Mouse (Mus musculus) fat pad, adult 2 months (tissue): Measurements from ENCODE around the gene Hs2st1.

Source experiments
- DNase-seq: peaks from one replicate; pipeline ENCODE4 v3.0.0-alpha.2; 2011; ENCODE audit warnings: low read depth, low spot score; ENCODE audit errors: extremely low read depth

Gene Hs2st1

DNA sequence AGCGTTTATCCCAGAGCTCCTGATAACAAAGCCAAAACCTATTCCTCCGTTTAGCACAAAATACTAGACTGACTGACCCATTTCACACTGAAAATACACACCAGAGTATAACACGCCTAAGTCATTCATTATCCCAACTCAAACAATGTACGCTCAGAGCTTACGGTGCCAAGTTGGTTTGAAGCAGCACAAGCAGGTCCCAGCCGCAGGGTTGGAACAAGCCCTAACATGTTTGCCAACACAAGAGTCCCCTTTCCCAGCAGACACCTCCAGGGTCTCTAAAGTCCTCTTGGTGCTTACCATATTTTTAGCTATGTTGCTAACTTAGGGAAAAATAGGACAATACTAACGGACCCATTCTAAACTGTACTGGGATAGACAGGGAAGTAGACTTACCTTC is 14.8 kb downstream of the Hs2st1 start:
- DNase-seq = no peak

DNA sequence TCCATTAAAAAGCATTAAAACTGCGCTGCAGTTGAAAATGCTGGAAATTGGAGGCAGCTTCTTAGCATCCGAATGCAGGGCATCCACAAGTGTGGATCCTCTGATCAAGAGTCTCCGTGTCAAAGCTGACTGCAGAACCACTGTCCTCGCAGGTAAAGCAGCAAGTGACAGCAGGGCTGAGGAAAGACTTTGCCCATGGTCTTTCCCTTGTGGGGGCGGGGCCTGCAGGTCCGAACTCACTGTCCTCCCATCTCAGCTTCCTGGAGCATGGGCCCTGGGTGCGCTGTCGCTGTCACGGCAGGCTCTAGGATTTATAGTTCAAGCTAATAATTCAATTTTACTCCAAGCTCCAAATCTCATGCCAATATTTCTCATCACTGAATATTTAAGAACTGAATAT is 15.5 kb downstream of the Hs2st1 start:
- no peak for DNase-seq

DNA sequence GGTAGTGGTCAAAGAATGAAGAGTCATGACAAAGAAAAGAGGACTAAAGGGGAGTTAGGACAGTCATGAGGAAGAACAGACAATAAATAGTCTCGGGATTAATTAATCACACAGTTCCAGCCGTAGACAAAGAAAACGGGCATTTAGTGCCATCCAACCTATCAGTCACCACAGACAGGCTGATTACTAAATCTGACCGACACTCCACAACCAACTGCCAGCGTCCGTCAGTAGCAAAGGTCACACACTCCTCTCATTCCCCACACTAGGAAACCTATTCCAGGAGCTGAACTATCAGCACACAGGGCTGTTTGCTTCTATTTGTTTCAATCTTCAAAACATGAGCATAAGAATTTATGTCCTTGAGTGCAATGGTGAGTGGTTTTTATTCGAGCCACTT is 16.0 kb downstream of the Hs2st1 start:
- DNase-seq = no peak

DNA sequence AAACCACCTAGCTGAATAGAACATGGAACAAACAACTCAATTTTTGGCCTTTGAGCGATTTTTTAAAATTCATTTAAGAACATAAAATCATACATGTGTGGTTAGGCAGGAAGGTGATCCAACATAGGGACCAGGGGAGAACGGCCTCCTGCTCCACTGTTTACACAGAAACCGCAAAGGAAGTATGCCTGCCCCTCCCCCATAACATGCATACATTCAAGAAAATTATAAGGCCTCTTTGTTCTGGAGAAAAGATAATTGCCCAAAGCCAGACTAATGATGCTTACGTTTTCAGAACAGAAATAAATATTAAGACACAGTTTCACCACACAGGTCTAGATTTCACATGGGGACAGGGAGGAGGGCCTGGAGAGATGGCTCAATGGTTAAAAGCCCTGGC is 18.6 kb downstream of the Hs2st1 start:
- DNase-seq = no peak

DNA sequence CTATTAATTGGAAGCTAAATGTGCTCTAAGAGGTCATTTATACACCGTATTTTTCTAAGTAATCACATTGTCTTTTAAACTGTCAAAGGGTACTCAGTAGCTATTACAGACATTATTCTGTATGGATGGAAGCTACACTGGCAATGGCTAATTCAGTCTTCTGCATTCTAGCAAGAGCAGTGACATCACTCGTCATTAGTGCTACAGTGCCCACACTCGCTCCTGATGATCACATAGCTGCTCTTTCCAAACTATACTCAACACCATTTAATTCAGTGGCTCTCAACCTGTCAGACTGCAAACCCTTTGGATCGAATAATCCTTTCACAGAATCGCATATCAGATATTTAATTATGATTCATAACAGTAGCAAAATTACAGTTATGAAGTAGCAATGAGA is 19.3 kb downstream of the Hs2st1 start:
- DNase-seq = no peak

DNA sequence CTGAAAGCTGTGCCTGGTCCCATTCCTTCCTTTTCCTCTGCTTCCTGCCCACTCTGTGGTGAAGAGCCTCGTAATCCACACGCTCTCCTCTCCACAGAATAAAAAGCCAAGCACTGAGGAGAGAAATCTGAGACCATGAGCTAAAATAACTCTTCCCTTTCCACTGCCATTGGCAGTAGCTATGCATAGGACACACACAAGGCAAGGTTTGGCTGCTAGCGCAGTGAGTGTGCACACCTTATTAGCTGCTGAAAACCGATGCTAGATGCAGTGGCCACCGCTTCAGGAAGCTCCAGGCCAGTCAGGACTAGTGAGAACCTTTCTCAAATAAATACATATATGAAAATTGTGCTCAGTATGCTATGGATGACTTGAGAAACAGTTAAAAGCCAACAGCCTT is 19.9 kb downstream of the Hs2st1 start:
- no peak for DNase-seq

DNA sequence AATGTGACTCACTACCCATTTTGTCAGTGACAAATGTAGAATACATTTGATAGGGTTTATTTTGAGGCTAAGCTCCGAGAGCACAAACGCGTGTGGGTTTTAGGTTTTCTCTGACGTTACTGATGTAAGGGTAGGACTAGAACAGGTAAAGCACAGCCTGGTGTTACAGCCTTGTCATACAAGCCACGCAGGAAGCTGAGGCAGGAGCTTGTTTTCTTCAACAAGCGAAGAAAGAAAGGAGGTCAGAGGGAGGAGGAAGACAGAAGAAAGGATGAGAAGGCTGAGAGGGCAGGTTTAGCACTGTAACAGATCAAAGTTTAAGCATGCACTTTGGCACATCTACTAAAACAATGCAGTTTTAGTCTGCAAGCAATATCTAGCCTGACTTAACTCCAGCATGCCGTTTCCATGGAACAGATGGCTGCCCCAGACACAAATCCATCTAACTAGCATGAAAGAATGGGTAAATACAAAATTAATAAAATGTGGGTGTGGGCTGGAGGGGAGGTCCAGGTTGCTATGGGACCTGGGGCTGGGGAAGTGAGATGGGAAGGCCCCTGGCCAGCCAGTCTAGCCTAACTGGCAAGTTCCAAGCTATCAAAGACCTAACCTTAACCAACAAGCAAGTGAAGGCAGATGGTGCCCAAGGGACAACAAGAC is 21.7 kb downstream of the Hs2st1 start:
- no peak for DNase-seq

DNA sequence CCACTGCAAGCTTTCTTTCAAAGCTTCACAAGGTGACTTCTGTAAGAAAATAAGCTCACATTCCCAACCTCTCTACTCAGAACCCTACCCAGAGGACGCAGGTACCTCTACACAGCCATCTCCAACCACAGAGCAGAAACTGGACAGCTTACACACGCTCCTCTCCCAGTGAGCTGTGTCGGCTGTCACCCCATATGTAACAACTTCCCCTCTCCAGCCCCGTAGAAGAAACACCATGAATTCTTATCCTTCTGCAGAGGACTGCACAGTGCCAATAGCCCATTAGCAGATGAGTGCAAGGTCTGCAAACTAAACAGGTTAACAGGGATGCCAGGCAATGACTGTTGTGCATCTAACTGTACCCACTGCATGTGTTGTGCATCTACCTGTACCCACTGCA is 23.5 kb downstream of the Hs2st1 start:
- no peak for DNase-seq

DNA sequence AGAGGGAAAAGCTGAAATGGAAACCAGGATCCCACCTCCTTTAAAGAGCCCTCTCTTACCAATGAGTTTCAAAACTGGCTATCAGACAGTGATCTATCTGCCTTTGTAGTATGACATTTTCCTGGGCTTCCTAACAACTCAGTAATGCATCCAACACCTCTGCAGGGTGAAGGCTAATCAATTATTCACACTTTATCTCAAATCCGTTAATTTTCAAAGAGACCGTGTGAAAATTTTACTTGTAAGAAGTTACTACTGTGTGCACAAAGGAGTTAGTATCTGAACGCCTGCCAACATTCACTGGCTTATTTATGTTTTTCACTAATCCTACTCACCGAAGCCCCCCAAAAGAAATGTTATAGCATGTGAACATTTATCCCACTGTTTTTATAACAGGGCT is 24.1 kb downstream of the Hs2st1 start:
- no peak for DNase-seq

DNA sequence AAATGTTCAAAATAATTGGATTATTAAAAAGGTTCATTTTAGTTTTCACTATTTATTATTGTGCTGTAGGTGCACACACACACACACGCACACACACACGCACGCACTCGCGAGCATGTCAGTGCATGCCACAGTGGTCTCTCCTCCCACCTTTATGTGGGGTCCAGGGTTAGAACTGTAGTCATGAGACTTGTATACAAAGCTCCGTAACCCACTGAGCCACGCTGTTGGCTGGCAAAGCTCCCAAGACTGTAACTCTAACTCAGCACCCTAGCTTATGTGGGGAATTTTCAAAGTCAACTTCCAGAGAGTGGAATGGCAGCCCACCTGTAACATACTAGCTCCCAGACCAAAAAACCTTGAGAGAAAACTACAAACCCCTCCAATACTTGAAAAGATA is 24.8 kb downstream of the Hs2st1 start:
- DNase-seq = no peak

DNA sequence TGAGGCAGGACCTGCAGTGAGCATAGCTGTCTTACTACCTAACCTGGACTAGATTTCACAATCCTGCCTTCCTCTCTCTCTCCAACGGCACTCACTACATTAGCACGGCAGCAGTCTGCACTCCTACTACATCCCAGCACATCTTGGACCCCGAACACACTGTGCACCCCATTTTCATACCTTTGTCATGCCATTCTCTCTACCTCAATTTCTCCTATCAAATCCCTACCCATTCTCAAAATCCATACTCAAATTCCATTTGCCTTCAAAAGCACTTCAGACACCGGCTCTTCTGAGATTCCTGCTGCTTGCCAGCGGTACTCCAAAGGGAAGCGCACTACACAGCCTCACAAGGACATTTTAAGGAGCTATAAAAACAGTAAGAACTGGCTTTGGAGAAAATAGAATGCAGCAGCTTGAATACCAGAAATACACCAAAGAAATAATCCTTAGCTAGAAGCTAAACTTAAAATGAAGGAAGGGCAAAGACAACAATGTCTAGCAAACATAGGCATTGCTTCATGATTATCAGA is 28.0 kb downstream of the Hs2st1 start:
- DNase-seq = no peak

DNA sequence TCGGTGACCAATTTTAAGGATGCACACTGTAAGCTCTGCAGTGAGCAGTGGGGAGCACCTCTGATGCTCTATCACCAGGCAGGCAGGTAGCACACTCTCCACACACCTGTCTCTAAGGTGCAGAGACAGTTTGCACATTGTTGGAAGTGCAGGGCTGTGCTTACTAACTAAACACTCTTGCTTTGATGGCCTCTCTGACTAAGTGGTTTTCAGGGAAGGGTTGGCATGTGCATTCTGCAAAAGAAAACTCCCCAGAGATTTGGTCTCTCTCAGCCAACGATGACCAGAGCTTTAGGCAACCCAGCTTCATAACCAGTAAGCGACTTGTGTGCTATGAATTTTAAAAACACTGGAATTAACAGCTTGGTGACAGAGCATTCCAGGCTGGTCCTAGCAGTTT is 29.2 kb downstream of the Hs2st1 start:
- no peak for DNase-seq

DNA sequence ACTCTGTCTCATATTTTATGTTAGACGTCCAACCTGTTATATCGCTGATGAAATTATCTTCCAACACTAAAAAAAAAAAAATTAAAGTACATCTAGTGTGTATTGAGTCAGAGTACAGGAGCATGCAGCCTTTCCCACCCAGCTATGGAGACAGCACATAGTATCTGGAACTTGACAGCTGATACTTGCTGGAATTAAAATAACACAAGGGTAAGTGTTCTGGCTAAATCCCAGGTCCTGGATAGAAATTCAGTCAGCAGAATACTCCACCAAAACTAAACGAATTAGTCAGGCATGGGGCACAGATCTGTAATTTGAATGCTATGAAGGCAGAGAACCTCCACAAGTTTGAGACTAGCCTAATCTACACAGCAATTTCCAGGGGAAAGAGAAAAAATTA is 30.9 kb downstream of the Hs2st1 start:
- DNase-seq = no peak

DNA sequence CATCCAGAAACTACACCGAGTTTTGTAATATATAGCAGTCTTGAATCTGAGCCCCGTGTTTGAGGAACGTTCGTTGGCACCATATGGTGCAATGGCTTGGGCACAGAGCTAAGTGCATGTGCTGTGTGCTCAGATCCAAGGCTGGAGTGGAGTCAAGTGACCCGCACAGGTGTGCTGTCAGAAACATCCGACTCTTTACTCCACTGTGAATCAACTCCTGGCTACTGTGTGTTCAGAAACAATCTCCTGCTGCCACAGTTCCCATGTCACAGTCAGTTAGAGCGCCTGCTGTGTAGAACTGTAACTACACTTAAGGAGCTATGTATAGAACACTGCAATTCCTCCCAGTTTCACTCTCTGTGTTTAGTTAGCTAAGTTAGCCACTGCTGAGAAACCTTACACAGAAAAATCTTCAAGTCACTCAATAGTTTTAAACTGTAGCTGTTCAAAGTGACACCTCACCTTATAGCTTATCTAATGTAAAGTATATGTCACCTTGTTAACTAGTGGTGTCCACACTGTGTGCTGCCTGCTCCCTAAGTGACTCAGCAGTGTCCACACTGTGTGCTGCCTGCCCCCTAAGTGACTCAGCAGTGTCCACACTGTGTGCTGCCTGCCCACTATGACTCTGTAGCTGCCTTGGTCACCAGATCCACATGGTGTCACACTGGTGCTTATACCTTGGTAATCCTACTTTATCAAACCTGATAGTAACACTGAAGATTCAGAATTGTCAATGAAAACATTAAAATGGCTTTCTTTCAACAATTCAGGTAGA is 32.7 kb downstream of the Hs2st1 start:
- DNase-seq = no peak

DNA sequence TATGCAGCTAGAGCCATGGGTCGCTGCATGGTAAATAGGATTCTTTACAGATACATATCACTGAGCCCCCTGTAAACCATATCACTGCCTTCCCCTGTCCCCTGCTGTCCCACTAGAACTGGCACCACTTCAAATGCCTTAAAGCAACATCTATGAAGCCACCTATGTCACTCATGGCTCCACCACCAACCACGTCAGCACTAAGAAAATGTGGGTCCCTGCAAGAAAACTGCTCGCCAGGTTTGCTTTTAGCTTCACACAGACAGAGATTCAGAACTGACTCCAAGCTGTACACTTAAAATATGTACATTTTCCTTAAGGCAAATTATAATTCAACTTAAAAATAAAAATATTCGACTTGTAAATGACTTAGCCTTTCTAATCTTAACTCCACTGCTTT is 34.9 kb downstream of the Hs2st1 start:
- DNase-seq = no peak

DNA sequence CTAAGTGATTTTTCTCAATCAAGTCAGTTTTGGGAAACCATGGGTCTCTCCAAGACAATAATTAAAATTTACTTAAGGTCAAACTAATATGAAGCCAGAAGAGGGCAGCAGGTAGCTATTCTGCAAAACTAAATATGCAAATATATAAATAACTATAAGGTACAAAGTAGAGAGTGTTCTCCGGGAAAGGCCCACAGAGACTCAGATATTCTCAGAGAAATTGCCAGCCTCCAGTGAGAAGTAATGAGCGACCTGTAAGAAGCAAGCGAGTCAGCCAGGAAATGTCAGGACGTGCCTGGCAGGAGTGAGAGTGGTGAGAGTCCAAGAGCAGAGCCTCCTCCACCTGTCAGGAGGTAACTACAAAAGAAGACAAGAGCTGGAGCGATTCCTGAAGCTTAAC is 39.0 kb downstream of the Hs2st1 start:
- no peak for DNase-seq

DNA sequence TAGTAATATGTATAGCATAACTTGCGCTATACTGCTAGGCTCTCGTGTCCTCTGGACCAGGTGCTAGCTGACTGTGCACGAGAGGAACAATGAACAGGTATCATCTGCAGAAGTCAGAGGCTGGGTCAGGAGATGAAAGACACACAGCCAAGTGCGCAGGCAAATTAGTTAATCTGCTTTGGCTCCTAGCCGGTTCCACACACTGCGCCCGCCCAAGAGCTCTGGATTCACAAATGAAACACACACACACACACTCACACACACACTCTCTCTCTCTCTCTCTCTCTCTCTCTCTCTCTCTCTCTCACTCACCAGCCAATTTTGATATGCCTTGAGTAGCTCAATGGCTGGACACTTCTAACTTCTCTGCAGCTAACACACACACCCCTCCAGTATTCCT is 42.1 kb downstream of the Hs2st1 start:
- no peak for DNase-seq

DNA sequence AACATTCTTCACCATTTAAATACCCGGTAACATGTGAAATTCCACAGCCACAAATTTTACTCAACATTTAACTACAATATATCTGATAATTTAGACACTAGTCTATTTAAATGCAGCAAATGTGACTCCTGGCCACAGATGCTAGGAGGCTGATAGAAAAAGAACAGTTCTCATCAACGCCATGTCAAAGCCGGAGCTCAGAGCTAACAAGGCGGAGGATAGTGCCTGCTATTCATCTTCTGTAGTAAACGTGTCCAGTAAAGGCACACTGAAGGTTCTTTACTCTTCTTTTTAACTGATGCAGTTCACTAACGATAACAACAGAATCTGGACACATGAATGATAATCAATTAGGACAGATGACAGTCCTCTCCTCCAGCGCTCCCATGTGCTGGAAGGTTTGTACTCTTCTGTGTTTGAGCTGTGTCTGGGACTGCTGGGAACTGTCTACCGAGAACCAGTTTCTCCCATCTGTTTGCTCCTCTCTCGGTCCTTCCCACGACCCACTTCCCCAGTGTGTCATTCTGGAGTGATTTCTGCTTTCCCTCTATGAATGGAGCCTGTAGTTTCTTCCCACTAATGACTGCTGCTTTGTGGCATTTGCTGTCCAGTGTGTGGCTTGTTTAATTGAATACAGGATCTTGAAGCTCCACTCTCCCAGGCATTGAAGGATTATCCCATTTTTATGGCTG is 50.3 kb downstream of the Hs2st1 start:
- no peak for DNase-seq

DNA sequence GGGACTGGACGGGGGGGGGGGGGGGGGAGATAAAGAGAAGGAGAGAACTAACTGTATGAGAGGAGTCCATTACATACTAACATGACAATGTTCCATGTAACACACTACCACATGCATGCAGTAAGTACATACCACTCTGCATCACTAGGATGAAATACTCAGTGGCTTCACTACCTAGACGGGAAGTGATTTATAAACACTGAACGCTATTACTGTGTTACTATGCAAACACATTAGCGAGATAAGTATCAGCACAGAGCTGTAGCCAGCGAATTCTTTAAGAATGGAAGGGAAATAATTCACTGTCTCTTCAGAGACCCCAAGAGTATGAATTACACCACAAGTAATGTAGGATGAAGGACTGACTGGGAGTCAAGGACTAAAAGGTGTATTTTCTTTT is 51.1 kb downstream of the Hs2st1 start:
- no peak for DNase-seq

DNA sequence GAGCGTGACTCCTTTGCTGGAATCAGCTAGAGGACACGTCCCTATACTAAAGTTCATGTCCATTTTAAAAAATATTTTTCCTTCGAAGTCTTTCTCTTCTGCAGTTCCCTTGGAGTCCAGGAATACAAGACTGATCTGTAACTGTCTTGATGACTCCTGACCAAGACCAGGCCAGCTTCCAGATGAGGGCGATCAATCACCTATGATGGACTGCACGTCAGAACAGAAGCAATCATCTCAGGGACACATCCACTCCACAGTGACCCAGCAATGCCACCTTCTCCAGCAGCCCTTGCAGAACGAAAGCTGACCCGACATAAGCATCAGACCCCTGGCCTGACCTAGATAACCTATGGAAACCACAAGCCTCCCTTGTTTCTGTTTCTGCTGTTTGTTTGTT is 54.7 kb downstream of the Hs2st1 start:
- DNase-seq = no peak

DNA sequence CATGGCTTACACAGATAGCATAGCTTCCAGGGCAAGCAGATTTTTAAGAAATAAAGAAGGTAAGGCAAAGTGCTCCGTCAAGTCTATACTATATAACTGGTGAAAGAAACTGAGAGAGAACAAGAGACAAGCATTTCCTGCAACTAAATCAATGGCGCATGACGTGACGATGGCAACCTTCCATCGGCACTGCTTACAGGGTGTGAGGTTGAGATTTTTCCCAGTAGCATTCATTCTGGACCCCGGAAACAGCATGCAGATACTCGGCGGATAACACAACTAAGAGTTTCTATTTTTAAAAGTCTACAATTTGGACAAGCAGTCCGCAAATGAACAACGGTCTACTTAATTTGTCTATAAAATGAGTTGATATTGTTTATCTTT is 55.9 kb downstream of the Hs2st1 start:
- no peak for DNase-seq
